Mouse (Mus musculus): ENCODE data around the gene Swi5.

Swi5 gene

DNA sequence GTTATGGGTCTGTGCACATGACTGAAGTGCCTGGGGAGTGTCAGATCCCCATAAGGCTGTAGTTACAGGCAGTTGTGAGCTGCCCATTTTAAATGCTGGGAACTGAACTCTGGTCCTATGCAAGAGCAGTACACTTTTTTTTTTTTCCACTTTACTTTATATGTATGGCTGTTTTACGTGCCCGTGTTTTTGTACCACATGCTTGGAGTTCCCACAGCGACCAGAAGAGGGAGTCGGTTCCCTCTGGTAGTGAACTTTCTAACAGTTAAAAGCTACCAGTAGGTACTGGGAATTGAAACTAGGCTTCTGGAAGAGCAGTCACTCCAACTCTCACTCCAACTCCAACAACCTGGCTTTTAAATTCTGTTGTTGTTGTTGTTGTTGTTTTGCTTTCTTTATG, 27.2 kb downstream of the Swi5 start:
- in situ Hi-C loops (cut with MboI, MseI), result no loop called here

DNA sequence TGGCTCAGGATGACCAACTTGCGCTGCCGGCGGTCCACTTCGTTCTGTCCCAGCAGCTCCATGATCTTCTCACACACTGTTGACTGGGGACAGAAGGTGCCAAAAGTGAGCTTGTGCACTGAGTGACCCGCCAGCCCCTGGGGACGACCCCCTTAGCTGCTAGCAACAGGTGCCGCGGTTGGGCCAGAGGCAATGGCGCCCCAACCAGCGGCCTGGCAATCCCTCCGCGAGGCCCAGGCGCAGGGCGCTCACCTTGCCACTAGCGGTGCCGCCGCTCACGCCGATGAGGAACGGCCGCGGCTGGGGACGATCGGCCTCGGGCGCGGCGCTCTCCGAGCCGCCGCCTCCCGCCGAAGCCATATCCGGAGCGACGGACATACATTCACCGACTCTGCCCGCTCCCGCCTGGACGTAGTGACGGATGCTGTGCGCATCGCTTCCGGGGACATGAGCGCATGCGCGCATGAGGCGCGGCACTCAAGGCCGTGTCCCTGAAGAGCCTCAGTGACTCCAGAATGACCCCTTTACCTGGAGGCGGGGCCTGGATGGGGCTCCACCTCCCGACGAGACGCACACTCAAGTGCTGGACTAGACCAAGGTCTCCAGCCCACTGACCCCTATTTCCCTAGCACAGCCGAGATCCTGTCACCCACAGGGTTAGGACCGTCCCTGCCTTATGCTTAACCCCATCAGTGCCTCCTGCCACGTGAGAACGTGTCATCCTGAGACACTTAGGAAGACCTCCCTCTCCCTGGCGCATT, 28.0 kb downstream of the Swi5 start, which contains the start of gene Uck1:
Gene Uck1 (minus strand): TSS at position 503 of the 761 bp plus-strand sequence.
- in situ Hi-C loops (cut with MboI, MseI), result no loop called here

DNA sequence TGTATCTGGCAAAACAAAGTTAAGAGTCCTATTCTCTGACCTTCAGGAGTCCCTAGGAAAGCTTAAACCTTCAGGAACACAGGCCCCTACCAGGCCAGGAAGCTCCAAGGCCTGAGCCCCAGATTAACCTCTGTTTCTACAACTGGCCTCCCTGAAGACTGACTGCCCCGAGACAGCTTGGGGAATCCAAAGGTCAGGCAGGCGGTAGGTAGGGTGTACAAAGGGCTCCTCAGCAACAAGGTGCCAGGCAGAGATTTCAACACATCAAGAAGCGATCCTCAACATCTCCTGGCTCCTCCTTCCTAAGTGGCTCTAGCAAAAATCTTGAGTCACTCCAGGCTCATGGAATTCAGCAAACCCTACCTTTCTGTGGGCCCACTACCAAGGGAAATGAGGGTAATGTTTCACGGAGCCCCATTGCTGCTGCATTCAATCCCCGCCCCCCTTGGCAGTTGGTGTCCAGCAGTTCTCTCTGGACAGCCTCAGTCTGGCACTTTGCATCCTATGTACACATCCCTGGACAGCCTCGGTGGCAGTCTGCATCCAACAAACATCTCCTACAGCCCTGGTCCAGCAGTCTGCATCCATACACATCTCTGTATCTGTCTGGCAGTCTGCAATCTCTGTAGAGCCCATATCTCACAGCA, 28.9 kb downstream of the Swi5 start:
- in situ Hi-C loops (cut with MboI, MseI), result no loop called here

DNA sequence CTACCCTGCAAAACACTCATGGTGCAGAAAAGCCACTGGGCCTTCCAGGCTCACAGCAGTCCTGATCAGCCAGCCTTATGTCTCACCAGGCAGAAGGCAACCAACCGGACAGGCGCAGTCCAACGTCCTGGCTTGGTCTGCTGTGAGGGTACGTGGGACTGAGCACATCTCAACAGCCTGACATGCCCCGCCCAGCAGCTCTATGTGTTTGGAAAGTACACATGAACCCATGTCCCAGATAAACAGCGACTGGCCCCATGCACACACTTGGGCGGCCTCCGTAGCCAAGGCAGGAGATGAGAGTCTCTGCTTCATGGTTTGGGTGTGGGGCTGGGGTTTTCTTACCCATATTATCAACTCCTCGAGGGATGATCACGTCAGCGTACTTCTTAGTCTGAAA, 31.6 kb downstream of the Swi5 start:
- in situ Hi-C loops (cut with MboI, MseI), result no loop called here

DNA sequence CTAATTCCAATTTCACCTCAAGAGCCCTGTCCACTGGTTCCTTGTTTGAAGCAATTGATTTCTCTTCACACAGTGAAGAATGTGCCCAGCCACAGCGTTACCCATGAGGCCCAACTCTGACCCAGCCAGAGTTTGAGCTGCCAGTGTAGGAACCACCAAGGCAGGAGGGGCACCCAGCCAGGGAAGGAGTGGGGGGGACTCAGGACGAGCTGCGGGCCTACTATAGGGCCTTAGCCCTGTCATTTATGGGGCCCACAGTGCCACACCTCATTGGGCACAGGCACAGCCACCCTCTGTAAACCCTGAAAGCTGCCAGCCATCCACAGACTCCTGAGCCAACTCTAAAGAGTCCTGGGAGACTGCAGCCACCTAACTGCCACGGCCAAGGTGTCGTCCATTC, 33.3 kb downstream of the Swi5 start:
- in situ Hi-C loops (cut with MboI, MseI), result no loop called here

DNA sequence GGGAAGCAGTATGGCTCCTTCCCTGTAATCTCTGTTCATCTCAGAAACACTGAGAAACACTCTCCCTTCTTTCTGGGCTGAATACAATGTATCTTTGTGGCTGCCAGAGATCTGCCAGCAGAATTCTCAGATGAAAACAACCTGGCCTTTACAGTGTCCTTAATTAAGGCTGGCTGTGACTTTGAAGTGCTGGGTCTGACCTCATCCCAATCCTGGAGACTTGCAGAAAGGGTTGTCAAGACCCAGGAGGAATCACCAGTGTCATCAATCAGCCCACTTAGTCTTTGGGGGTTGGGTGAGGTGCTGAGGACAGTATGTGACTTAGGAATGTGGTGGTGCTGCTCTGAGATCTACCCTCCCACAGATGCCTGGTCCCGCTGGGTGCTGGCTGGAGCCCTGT, 34.5 kb downstream of the Swi5 start:
- in situ Hi-C loops (cut with MboI, MseI), result no loop called here

DNA sequence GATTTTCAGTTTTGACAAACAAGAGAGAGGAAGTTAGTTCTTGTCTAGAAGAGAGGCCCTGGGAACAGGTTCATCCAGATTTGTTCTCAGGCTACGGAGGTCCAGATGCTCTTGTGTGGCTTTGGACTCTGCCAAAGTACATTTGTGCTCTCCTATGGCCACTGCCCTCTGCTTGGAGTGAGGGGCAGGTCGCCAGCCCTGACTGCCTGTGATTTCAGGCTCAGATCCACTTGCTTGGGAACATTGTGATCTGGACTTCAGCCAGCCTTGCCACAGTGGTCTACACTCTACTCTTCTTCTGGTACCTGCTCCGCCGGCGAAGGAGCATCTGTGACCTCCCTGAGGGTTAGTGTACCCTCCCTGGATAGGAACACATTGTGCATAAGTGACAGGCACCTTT, 35.2 kb downstream of the Swi5 start:
- in situ Hi-C loops (cut with MboI, MseI), result no loop called here

DNA sequence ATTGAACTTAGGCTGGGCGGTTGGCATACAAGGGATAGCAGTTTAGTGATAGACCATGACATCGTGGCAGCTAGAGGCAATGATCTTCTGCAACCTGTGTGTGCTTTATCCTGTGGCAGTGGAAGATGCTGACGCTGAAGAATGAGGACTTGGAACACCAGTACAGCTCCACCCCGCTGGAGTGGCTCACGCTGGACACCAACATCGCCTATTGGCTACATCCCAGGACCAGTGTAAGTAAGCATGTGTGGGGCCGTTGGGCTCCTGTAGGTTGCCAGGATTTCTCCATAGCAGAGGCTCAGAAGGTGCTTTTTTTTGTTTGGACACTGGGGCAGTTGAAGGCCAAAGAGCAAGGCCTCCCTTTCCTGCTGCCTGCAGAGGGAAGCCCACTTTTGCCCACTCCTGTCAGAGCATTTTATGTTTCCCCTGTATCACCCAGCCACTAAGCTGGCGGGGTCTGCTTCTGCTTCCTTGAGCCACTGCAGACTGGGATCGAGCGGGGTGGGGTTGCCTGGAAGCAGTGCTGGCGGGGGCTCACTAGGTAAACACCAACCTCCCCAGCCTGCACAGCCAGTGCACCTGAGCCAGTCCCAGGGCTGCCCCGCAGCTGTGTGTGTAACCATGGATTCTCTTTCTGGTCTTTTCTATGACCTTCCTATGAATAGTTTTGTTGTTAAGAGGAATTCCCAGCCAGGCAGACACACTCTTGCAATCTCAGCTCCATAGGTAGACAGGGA, 35.9 kb downstream of the Swi5 start:
- in situ Hi-C loops (cut with MboI, MseI), result no loop called here

DNA sequence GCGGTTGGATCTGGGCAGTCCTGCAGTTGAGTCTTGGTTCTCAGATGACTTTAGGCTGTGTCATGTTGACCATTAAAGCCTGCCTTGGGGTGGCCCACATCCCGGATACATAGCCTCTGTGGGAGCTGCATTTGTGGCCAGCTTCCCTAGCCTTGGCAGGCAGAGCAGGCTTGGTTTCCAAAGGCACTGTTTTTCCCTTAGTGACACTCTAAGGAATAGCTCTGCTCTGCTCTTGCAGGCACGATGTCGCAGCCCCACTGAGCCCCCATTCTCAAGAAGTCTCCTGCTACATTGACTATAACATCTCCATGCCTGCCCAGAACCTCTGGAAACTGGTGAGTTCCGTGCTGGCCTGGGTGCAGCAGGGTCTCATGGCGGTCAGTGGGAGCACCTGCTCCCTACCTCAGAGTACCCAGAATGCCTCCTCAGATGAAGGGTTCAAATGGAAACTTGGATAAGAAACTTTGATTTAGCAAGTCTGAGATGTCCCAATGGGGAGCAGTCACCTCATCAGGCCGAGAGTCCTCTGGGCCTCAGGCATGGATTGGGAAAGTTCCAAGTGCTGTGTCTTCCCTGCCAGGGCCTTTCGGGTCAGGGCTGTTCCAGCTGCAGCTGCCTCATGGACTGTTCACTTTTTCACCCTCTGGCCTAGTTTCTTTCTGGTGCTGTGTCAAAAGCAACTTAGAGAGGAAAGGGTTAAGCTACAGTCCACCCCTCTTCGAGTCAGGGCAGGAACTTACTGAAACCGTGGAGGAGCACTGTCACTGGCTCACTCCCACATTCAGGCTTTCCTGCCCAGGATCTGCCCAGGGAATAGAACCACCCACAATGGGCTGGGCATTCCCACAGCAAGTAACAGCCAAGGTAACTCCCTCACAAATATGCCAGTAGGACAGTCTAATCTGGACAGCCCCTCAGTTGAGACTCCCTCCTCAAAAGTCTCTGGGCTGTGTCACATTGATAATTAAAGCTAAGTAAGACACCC, 39.2 kb downstream of the Swi5 start:
- in situ Hi-C loops (cut with MboI, MseI), result no loop called here

DNA sequence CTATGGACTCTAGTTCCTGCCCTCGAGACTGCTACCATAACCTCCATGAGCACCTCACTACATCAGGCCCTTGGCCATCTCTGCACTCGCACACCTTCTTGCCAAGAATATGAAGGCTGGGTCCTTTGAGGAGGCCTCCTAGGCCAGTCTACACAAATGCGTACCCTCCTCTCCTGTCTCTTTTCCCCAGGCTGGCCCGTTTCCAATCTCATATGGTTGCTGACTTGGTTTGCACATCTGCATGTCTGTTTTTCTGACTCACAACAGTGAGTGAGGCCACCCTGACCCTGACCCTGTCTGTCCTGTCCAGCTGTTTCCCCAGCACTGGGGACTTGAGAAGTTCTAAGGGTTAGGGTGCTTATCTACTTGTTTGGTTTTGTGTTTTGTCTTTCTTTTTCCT, 41.1 kb downstream of the Swi5 start:
- in situ Hi-C loops (cut with MboI, MseI), result no loop called here

DNA sequence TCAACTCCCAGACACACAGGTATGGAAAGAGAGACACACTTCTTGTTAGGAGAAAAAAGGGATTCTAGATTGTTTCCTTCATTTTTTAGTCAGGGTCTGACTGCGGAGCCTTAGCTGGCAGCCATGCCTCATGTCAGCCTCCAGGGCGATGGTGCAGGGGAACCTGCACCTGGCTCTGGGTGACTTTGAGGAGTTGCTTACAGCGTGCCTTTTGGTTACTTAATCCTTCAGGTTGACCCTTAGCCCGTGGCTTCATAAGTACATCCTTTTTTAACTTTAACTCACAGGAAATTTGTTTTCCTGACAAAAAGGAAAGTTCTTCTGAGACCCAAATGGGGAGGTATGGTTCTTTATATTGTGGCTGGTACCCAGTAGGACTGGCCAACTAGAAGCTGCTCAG, 44.9 kb downstream of the Swi5 start:
- in situ Hi-C loops (cut with MboI, MseI), result no loop called here

DNA sequence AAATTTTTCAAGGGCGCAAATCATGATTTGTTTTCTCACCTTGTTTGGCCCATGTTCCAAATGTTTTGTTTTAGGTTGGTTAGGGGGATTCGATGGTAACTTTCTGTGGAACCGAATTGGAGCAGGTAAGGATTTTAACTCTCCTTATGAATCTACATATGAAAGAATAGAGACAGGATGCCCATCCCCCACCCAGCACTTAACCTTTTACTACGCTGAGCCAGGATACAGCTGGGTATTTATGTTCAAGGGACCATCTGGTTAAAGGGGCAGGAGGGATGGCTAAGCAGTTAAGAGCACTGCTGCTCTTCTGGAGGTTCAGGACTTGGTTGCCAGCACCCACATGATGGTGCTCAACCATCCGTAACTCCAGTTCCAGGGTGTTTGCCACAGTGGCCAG, 47.3 kb downstream of the Swi5 start:
- in situ Hi-C loops (cut with MboI, MseI), result no loop called here

DNA sequence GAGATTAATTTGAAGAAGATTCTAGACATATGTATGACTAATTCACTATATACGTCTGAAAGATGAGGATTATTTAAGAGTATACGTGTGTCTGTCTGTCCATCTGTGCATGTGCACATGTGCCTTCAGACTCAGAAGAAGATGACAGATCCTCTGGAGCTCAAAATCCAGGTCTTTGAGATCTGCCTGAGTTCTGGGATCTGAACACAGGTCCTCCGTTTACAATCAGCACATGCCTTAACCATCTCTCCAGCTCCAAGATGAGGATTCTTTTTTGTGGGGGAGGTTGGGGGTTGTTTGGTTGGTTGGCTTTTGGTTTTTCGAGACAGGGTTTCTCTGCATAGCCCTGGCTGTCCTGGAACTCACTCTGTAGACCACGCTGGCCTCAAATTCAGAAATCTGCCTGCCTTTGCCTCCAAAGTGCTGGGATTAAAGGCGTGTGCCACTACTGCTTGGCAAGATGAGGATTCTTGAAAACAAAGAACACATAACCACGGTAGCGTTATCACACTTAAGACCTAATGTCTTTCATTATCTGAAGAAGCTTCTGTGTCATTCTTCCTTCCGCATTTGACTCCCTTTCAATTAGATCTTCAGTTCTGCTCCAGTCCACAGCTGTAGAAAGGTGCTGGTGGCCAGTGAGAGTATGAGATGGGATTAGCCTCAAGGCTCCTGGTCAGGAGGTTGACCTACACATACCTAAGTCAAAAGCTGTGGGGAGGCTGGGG, 49.0 kb downstream of the Swi5 start:
- in situ Hi-C loops (cut with MboI, MseI), result no loop called here

DNA sequence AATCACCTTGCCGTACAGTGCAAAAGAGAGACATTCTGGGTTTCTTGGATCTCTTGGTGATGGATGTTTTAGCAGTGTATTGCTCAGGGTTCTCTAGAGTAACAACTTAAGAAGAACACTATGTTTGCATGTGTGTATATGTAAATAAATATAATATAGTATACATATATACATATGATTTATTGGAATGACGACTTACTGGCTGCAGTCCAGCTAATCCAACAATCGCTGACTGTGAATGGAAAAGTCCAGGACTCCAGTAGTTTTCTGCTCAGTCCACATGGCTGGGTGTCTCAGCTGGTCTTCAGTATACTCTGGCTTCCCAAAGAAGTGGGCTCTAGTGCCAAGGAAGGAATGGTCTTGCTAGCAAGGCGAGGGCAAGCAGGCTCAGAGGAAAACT, 50.3 kb downstream of the Swi5 start:
- in situ Hi-C loops (cut with MboI, MseI), result no loop called here

DNA sequence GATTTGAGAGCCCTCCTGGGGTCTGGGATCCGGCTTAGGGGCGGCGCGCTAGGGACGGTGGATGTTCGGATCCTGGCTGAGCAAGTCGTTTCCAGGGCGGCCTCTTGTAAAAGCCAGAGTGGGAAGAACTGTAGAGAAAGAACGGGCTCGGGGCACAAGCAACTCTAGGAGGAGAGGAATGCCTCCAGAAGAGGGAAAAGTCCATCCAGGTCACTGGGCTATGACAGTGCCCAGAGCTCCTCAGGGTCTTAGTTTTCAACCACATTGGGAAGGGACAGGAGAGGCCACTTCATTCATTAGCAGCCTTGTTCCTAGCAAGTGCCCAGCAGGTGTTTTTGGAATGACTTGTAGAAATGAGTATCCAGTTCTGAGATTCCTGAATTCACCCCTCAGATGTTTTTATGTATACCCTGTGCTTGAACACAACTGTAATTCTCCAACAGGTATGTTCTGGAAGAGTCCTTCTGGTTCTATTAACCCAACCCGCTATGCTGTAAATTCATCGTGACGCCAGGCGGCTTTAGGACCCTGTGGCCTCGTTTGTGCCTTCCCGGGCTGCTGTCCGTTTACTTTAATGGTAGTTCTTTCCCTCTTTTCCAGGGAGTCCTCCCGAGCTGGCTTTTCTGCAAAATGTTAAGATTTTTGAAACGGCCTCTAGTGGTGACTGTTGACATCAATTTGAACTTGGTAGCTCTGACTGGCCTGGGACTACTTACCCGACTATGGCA, 51.0 kb downstream of the Swi5 start:
- in situ Hi-C loops (cut with MboI, MseI), result no loop called here

DNA sequence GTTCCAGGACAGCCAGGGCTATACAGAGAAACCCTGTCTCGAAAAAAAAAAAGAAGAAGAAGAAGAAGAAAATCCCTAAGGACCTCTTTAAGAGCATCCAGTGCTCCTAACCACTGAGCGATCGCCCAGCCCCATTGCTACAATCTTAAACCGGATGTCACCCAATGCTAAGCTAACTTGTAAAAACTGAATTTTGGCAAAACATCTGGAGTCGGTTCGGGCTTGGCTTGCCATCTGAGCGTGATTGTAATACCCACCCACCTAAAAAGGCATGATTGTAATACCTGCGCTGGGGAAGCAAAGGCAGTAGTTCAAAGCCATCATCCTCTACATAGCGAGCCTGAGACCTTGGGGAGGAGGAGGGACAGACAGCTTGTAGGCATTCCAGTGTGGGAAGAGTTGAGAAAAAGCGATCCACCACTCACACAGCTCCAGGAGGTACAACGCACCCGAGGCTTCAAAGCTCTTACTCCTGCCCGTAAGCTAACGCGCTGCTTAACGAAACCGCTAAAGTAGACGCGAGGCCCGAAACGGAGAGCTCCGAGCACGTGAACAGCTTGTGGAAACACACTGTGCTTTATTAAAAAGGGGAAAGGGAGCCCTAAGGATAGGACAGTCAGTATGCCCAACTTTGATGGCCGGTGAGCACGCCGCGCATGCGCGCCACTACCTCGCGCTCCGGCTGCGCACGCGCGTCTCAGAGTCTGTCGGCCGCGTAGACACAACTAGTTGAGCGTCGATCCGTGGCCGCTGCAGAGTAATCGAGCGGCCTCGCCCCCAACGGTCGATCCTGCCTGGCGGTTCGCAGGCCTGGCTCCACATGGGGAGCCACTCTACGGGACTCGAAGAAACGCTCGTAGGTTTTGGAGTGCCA, 51.8 kb downstream of the Swi5 start, which contains the start of gene Pomt1:
Gene Pomt1 (plus strand): TSS at position 705 of the 874 bp plus-strand sequence.
- in situ Hi-C loops (cut with MboI, MseI), result no loop called here

DNA sequence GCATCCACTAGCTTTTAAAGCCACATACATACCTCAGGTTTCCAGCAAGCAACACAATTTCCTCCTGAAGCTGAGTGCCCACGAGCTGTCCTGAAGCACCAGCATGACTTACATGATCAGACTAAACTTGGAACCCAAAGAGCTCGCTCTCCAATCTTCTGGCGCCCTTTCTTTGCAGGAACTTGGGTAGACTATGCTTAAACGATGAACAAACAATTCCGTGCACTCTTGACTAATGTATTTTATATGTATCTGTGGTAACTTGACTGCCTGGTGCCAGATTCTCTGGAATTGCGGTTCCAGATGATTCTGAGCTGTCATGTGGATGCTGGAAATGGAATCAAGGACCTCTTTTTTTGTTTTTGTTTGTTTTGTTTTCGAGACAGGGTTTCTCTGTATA, 52.4 kb downstream of the Swi5 start:
- in situ Hi-C loops (cut with MboI, MseI), result no loop called here
